Mouse (Mus musculus): ENCODE results near the gene Slc7a6os. TPM values are rescaled to one million over a fixed set of nuclear protein-coding genes. Genes with fewer than 3 reads are reported as not detected.

The Slc7a6os gene
- total RNA-seq (2014; rRNA removed) (56.7 and 67.6 TPM in 2 replicates), polyA plus RNA-seq (2015; fragmentation: Nextera tagmentation; extraction: Ambion mirVana) (36.1 and 37.4 TPM in 2 replicates)

GRCm38 (mm10) chr8:106210821-106211345 is at the start of gene Slc7a6os, which contains the start of gene Prmt7:
TSS of gene Slc7a6os (minus strand) at chr8:106210935.
TSS of gene Prmt7 (plus strand) at chr8:106210936.
- Histone ChIP-seq H3K4me1 (ENCODE audit: insufficient read depth, low read length) (peaks cover 10% of the 10 kb centered on the region; the same call in 1 of the 2 replicates), H3K27ac (peak within 1 kb of the TSS; percentile 97), H3K9ac (replicated peaks; ENCODE audit: low read length) (peak within 1 kb of the TSS; percentile 89), H3K4me2 (ENCODE audit: low read depth, low read length) (peak within 1 kb of the TSS; percentile 73), H3K27me3 (ENCODE audit: insufficient read depth, low read length) (no peaks in the 10 kb centered on the region), H3K36me3 (ENCODE audit: insufficient read depth, low read length) (peaks cover 13% of the 10 kb centered on the region), H3K9me3 (ENCODE audit: low read length) (no peaks in the 10 kb centered on the region), H3K4me3 (ENCODE audit: low read length) (peak within 1 kb of the TSS; percentile 68)
- ATAC-seq (peak; percentile 98), DNase-seq (ENCODE audit: low spot score) (peak; percentile 98)
- no peak; the same call in 1 of the 2 replicates for TF ChIP-seq CTCF (IDR thresholded peaks at IDR 0.05; ENCODE audit: low read depth)
- WGBS = under 1% methylated on average over 52 of the region's 52 CpGs

- Histone ChIP-seq H3K4me1 (ENCODE audit: insufficient read depth, low read length) (no peaks in the 10 kb centered on the region), H3K4me2 (ENCODE audit: low read depth, low read length) (no peak overlapping the region), H3K27me3 (ENCODE audit: insufficient read depth, low read length) (no peaks in the 10 kb centered on the region), H3K36me3 (ENCODE audit: insufficient read depth, low read length) (peaks cover 17% of the 10 kb centered on the region; the same call in 1 of the 2 replicates), H3K9me3 (ENCODE audit: low read length) (no peaks in the 10 kb centered on the region), H3K4me3 (ENCODE audit: low read length) (no peak overlapping the region), H3K9ac (replicated peaks; ENCODE audit: low read length) (no peak overlapping the region), H3K27ac (no peak overlapping the region)
- 84% methylated on average over 10 of the region's 10 CpGs for WGBS
- no peak for TF ChIP-seq CTCF (IDR thresholded peaks at IDR 0.05; ENCODE audit: low read depth)
- DNase-seq (ENCODE audit: low spot score) = no peak
- no peak for ATAC-seq
Measured at GRCm38 (mm10) chr8:106259579-106260255, 49.0 kb upstream of the Slc7a6os start.

- Histone ChIP-seq H3K4me2 (ENCODE audit: low read depth, low read length) (no peak overlapping the region), H3K27me3 (ENCODE audit: insufficient read depth, low read length) (no peaks in the 10 kb centered on the region), H3K36me3 (ENCODE audit: insufficient read depth, low read length) (peaks cover 30% of the 10 kb centered on the region), H3K9ac (replicated peaks; ENCODE audit: low read length) (no peak overlapping the region), H3K9me3 (ENCODE audit: low read length) (no peaks in the 10 kb centered on the region), H3K4me1 (ENCODE audit: insufficient read depth, low read length) (no peaks in the 10 kb centered on the region), H3K27ac (no peak overlapping the region), H3K4me3 (ENCODE audit: low read length) (no peak overlapping the region)
- no peak for ATAC-seq
- peak; percentile 50 for TF ChIP-seq CTCF (IDR thresholded peaks at IDR 0.05; ENCODE audit: low read depth)
- peak; percentile 35 for DNase-seq (ENCODE audit: low spot score)
- 20% methylated on average over 1 of the region's 1 CpGs for WGBS
Measured at GRCm38 (mm10) chr8:106258169-106258568, 47.4 kb upstream of the Slc7a6os start.

GRCm38 (mm10) chr8:106250186-106250585 is 39.5 kb upstream of the Slc7a6os start:
- TF ChIP-seq CTCF (IDR thresholded peaks at IDR 0.05; ENCODE audit: low read depth) = no peak
- no peak overlapping the region for H3K9ac ChIP-seq (replicated peaks; ENCODE audit: low read length)
- H3K9me3 ChIP-seq (ENCODE audit: low read length) = no peaks in the 10 kb centered on the region
- DNase-seq (ENCODE audit: low spot score) (no peak), ATAC-seq (no peak)
- no peak overlapping the region for H3K4me2 ChIP-seq (ENCODE audit: low read depth, low read length)
- peaks cover 65% of the 10 kb centered on the region for H3K36me3 ChIP-seq (ENCODE audit: insufficient read depth, low read length)
- no peaks in the 10 kb centered on the region for H3K27me3 ChIP-seq (ENCODE audit: insufficient read depth, low read length)
- no peaks in the 10 kb centered on the region for H3K4me1 ChIP-seq (ENCODE audit: insufficient read depth, low read length)
- peak overlapping the region; percentile 56; the same call in 1 of the 2 replicates for H3K27ac ChIP-seq
- H3K4me3 ChIP-seq (ENCODE audit: low read length) = no peak overlapping the region
- WGBS = 61% methylated on average over 4 of the region's 4 CpGs

GRCm38 (mm10) chr8:106237106-106237505 is 26.4 kb upstream of the Slc7a6os start:
- no peak for DNase-seq (ENCODE audit: low spot score)
- no peak overlapping the region for H3K4me3 ChIP-seq (ENCODE audit: low read length)
- no peak for TF ChIP-seq CTCF (IDR thresholded peaks at IDR 0.05; ENCODE audit: low read depth)

GRCm38 (mm10) chr8:106234567-106235261 is 24.0 kb upstream of the Slc7a6os start:
- Histone ChIP-seq H3K36me3 (ENCODE audit: insufficient read depth, low read length) (peaks cover 19% of the 10 kb centered on the region), H3K27me3 (ENCODE audit: insufficient read depth, low read length) (no peaks in the 10 kb centered on the region), H3K9ac (replicated peaks; ENCODE audit: low read length) (no peak overlapping the region), H3K4me2 (ENCODE audit: low read depth, low read length) (no peak overlapping the region), H3K27ac (no peak overlapping the region), H3K9me3 (ENCODE audit: low read length) (no peaks in the 10 kb centered on the region), H3K4me1 (ENCODE audit: insufficient read depth, low read length) (no peaks in the 10 kb centered on the region), H3K4me3 (ENCODE audit: low read length) (no peak overlapping the region)
- WGBS = 88% methylated on average over 17 of the region's 17 CpGs
- no peak for TF ChIP-seq CTCF (IDR thresholded peaks at IDR 0.05; ENCODE audit: low read depth)
- DNase-seq (ENCODE audit: low spot score) (no peak), ATAC-seq (no peak)

More at GRCm38 (mm10) chr8:106237106-106237505, 26.4 kb upstream of the Slc7a6os start:
- Histone ChIP-seq H3K9ac (replicated peaks; ENCODE audit: low read length) (no peak overlapping the region), H3K36me3 (ENCODE audit: insufficient read depth, low read length) (peaks cover 24% of the 10 kb centered on the region), H3K4me1 (ENCODE audit: insufficient read depth, low read length) (no peaks in the 10 kb centered on the region), H3K4me2 (ENCODE audit: low read depth, low read length) (no peak overlapping the region), H3K9me3 (ENCODE audit: low read length) (no peaks in the 10 kb centered on the region), H3K27ac (no peak overlapping the region), H3K27me3 (ENCODE audit: insufficient read depth, low read length) (no peaks in the 10 kb centered on the region)
- 79% methylated on average over 5 of the region's 5 CpGs for WGBS
- no peak for ATAC-seq

All from hindbrain, postnatal 0 days (tissue).